Mouse (Mus musculus) CH12.LX (cell line): ENCODE data around the gene Lrrc8b. TPM values are rescaled to one million over a fixed set of nuclear protein-coding genes. Genes with fewer than 3 reads are reported as not detected.

Experiments used
- DNase-seq: peaks from one replicate; pipeline ENCODE4 v3.0.0-alpha.2; 2013; ENCODE audit errors: extremely low read depth
- H3K27ac ChIP-seq: 2 replicates; pipeline ENCODE4 v1.5.1; 2012; ENCODE audit warnings: low read depth, mild to moderate bottlenecking, control low read depth, moderate library complexity; ENCODE audit not compliant: insufficient read depth
- H3K27me3 ChIP-seq: replicated peaks from 2 replicates; pipeline ENCODE3; 2012; ENCODE audit warnings: inconsistent platforms
- H3K36me3 ChIP-seq, 2 experiments: replicated peaks in 1 of 2; 2 replicates each; pipeline versions ENCODE3 to v1.6.1; 2012; ENCODE audit warnings: inconsistent platforms in 1 of 2, low read length in 1 of 2, mild to moderate bottlenecking in 1 of 2, mixed read lengths in 1 of 2, moderate library complexity in 1 of 2; ENCODE audit not compliant: control insufficient read depth in 1 of 2, insufficient read depth in 1 of 2
- H3K4me1 ChIP-seq, 2 experiments: 2 replicates each; pipeline ENCODE4 v1.6.1; 2012; ENCODE audit warnings: inconsistent platforms in 1 of 2, moderate library complexity in 1 of 2; ENCODE audit not compliant: insufficient read depth in 2 of 2, control insufficient read depth in 1 of 2
- H3K4me2 ChIP-seq: 2 replicates; pipeline ENCODE4 v1.6.1; 2012; ENCODE audit warnings: low read depth, mild to moderate bottlenecking, control low read depth; ENCODE audit not compliant: poor library complexity, insufficient read depth, severe bottlenecking
- H3K4me3 ChIP-seq, 3 experiments: fragments of 150-350 bp in 1 of 3; sonication (generic) in 1 of 3; replicated peaks in 1 of 3; 2 replicates each; pipeline versions ENCODE3 to v1.5.1; 2011 to 2012; ENCODE audit warnings: low read depth in 2 of 3, low read length in 2 of 3, mild to moderate bottlenecking in 2 of 3, moderate library complexity in 2 of 3, control low read depth in 1 of 3, improper control_type of control experiment in 1 of 3, inconsistent platforms in 1 of 3, mixed read lengths in 1 of 3; ENCODE audit not compliant: poor library complexity in 1 of 3
- H3K79me2 ChIP-seq: replicated peaks from 2 replicates; pipeline ENCODE4 v1.6.1; 2012; ENCODE audit warnings: mild to moderate bottlenecking, moderate library complexity; ENCODE audit not compliant: control insufficient read depth, poor library complexity, insufficient read depth, severe bottlenecking; ENCODE audit errors: extremely low read depth
- H3K9ac ChIP-seq: 2 replicates; pipeline ENCODE4 v1.6.1; 2012; ENCODE audit warnings: low read depth, mild to moderate bottlenecking, control low read depth, moderate library complexity; ENCODE audit not compliant: insufficient read depth
- H3K9me3 ChIP-seq: replicated peaks from 2 replicates; pipeline ENCODE3; 2012; ENCODE audit warnings: low read length, inconsistent platforms, mixed read lengths
- BHLHE40 ChIP-seq: IDR thresholded peaks from 2 replicates; pipeline ENCODE4 v1.6.1; 2011; ENCODE audit warnings: mild to moderate bottlenecking, low read depth, low read length, improper control_type of control experiment
- CTCF ChIP-seq, 2 experiments: IDR thresholded peaks in 1 of 2; conservative IDR thresholded peaks in 1 of 2; 2 replicates each; pipeline ENCODE4 v1.5.1; 2011 to 2012; ENCODE audit warnings: low read depth in 2 of 2, low read length in 2 of 2, improper control_type of control experiment in 1 of 2, inconsistent platforms in 1 of 2, mild to moderate bottlenecking in 1 of 2, moderate library complexity in 1 of 2
- E2F4 ChIP-seq: IDR thresholded peaks from 2 replicates; pipeline ENCODE4 v1.6.1; 2011; ENCODE audit warnings: low read depth, low read length, improper control_type of control experiment; ENCODE audit not compliant: insufficient replicate concordance
- ELF1 ChIP-seq: IDR thresholded peaks from 2 replicates; pipeline ENCODE4 v1.6.1; 2014; ENCODE audit warnings: low read depth, mild to moderate bottlenecking, inconsistent platforms, low read length, improper control_type of control experiment
- IRF4 ChIP-seq: IDR thresholded peaks from 2 replicates; pipeline ENCODE4 v1.6.1; 2014; ENCODE audit warnings: low read depth, mild to moderate bottlenecking, inconsistent platforms, low read length, improper control_type of control experiment
- JUN ChIP-seq: IDR thresholded peaks from 2 replicates; pipeline ENCODE4 v1.6.1; 2011; ENCODE audit warnings: low read depth, mild to moderate bottlenecking, low read length, improper control_type of control experiment, moderate library complexity; ENCODE audit not compliant: insufficient read depth
- JUND ChIP-seq: conservative IDR thresholded peaks from 2 replicates; pipeline ENCODE4 v1.6.1; 2011; ENCODE audit warnings: low read depth, low read length, improper control_type of control experiment
- KAT2A ChIP-seq: IDR thresholded peaks from 2 replicates; pipeline ENCODE4 v1.6.1; 2012; ENCODE audit warnings: low read length, improper control_type of control experiment, inconsistent platforms; ENCODE audit not compliant: insufficient replicate concordance
- MAZ ChIP-seq: IDR thresholded peaks from 2 replicates; pipeline ENCODE4 v1.6.1; 2012; ENCODE audit warnings: low read depth, mild to moderate bottlenecking, inconsistent platforms, low read length, improper control_type of control experiment, moderate library complexity
- MEF2A ChIP-seq: IDR thresholded peaks from 2 replicates; pipeline ENCODE4 v1.6.1; 2014; ENCODE audit warnings: low read depth, mild to moderate bottlenecking, inconsistent platforms, low read length, improper control_type of control experiment, borderline replicate concordance
- MXI1 ChIP-seq: IDR thresholded peaks from 2 replicates; pipeline ENCODE4 v1.6.1; 2011; ENCODE audit warnings: mild to moderate bottlenecking, low read depth, low read length, improper control_type of control experiment
- NELFE ChIP-seq: IDR thresholded peaks from 2 replicates; pipeline ENCODE4 v1.6.1; 2011; ENCODE audit warnings: low read depth, low read length, improper control_type of control experiment
- NRF1 ChIP-seq: IDR thresholded peaks from 2 replicates; pipeline ENCODE4 v1.6.1; 2014; ENCODE audit warnings: low read depth, mild to moderate bottlenecking, inconsistent platforms, low read length, improper control_type of control experiment, moderate library complexity
- POLR2A ChIP-seq: IDR thresholded peaks from 2 replicates; pipeline ENCODE4 v1.6.1; 2011; ENCODE audit warnings: low read depth, mild to moderate bottlenecking, improper control_type of control experiment, low read length
- RAD21 ChIP-seq: IDR thresholded peaks from 2 replicates; pipeline ENCODE4 v1.6.1; 2011; ENCODE audit warnings: low read depth, mild to moderate bottlenecking, low read length, improper control_type of control experiment, moderate library complexity
- SIN3A ChIP-seq: IDR thresholded peaks from 2 replicates; pipeline ENCODE4 v1.6.1; 2012; ENCODE audit warnings: low read length, improper control_type of control experiment, inconsistent platforms
- SMC3 ChIP-seq: IDR thresholded peaks from 2 replicates; pipeline ENCODE4 v1.6.1; 2011; ENCODE audit warnings: low read depth, low read length, improper control_type of control experiment
- TBP ChIP-seq: conservative IDR thresholded peaks from 2 replicates; pipeline ENCODE4 v1.6.1; 2011; ENCODE audit warnings: low read depth, low read length, improper control_type of control experiment
- TCF12 ChIP-seq: IDR thresholded peaks from 2 replicates; pipeline ENCODE4 v1.6.1; 2014; ENCODE audit warnings: low read depth, mild to moderate bottlenecking, inconsistent platforms, low read length, improper control_type of control experiment
- UBTF ChIP-seq: IDR thresholded peaks from 2 replicates; pipeline ENCODE4 v1.6.1; 2012; ENCODE audit warnings: low read depth, mild to moderate bottlenecking, inconsistent platforms, low read length, improper control_type of control experiment, moderate library complexity
- ZC3H11A ChIP-seq: IDR thresholded peaks from 2 replicates; pipeline ENCODE4 v1.6.1; 2012; ENCODE audit warnings: low read depth, mild to moderate bottlenecking, inconsistent platforms, low read length, improper control_type of control experiment
- ZKSCAN1 ChIP-seq: IDR thresholded peaks from 2 replicates; pipeline ENCODE4 v1.6.1; 2012; ENCODE audit warnings: low read depth, inconsistent platforms, low read length, improper control_type of control experiment, borderline replicate concordance
- ZMIZ1 ChIP-seq: IDR thresholded peaks from 2 replicates; pipeline ENCODE4 v1.6.1; 2012; ENCODE audit warnings: low read depth, mild to moderate bottlenecking, inconsistent platforms, low read length, improper control_type of control experiment
- dilution Hi-C: fragments of 300-500 bp; cut with MboI; formaldehyde crosslinking; loops from 2 replicates; pipeline ENCODE4 v1.14.3; 2020; ENCODE audit warnings: low sequenced_read_pairs; ENCODE audit not compliant: extremely low pct_unique_long_range_greater_than_20kb, extremely low pct_ligation_motif_present
- in situ Hi-C: fragments of 300-500 bp; cut with MboI; formaldehyde crosslinking; loops from 3 replicates; pipeline ENCODE4 v1.14.3; 2019; ENCODE audit warnings: low sequenced_read_pairs, low pct_ligation_motif_present, low pct_unique_long_range_greater_than_20kb, mixed read lengths
- polyA plus RNA-seq: library from polyadenylated mRNA; unstranded; fragments of >175 nt; gene quantifications from 2 replicates; pipeline ENCODE4 v1.2.1, GENCODE M21; 2012; ENCODE audit warnings: low read depth; ENCODE audit not compliant: insufficient read length
- total RNA-seq, 2 experiments: library from RNA; depleted of rRNA; stranded (reverse); fragments of 300-350 nt in 1 of 2; fragments of >200 nt in 1 of 2; gene quantifications; 2 replicates each; pipeline ENCODE4 v1.2.3; 2012 to 2014

Gene Lrrc8b
- total and polyA plus RNA-seq, 3 experiments, result 0.21 to 0.40 (median 0.40) TPM

GRCm38 (mm10) chr5:105491389-105491788 lies 75.8 kb downstream of the Lrrc8b start:
- Histone ChIP-seq H3K4me3 (no peak overlapping the region), H3K79me2 (no peaks in the 10 kb centered on the region), H3K4me2 (no peak overlapping the region; the same call in 1 of the 2 replicates), H3K9ac (no peak overlapping the region), H3K9me3 (no peaks in the 10 kb centered on the region), H3K4me1 (peaks cover 0 to 20% of the 10 kb centered on the region in 2 experiments; a peak in 3 of 4 replicates), H3K27me3 (no peaks in the 10 kb centered on the region), H3K36me3 (no peaks in the 10 kb centered on the region)
- dilution Hi-C loops, result no loop called here
- in situ Hi-C loops, result no loop called here
- TF ChIP-seq CTCF (conservative IDR thresholded peaks at IDR 0.05 in 1 of 2, IDR thresholded peaks at IDR 0.05 in 1 of 2; ENCODE audit: low read depth in 2 of 2, low read length in 2 of 2), result peak in 1 of 2 experiments; percentile 74; a peak in 2 of 4 replicates
- no peak for TF ChIP-seq BHLHE40
- peak; percentile 80 for TF ChIP-seq SMC3
- TF ChIP-seq RAD21, result peak; percentile 55
- 0 out of 2 replicates have a peak, but pooled peaks have one; percentile 14 for TF ChIP-seq ZC3H11A
- TF ChIP-seq, all 38 proteins: peak for 4
- no peak overlapping the region for H3K27ac ChIP-seq
- DNase-seq, result no peak

- TF ChIP-seq SMC3, result peak; percentile 93
- no peak for TF ChIP-seq MXI1
- no peak for TF ChIP-seq IRF4
- TF ChIP-seq NRF1, result 0 out of 2 replicates have a peak, but pooled peaks have one; percentile 24
- no peak for TF ChIP-seq ELF1
- no peak for TF ChIP-seq POLR2A
- no peak for TF ChIP-seq ZKSCAN1
- TF ChIP-seq TBP, result no peak
- no peak for TF ChIP-seq SIN3A
- TF ChIP-seq JUN, result no peak
- no peak for TF ChIP-seq ZMIZ1
- peak; percentile 85 for TF ChIP-seq RAD21
- no peak for TF ChIP-seq UBTF
- peak; percentile 46 to 90 for TF ChIP-seq CTCF (conservative IDR thresholded peaks at IDR 0.05 in 1 of 2, IDR thresholded peaks at IDR 0.05 in 1 of 2; ENCODE audit: low read depth in 2 of 2, low read length in 2 of 2)
- peak; percentile 83 for TF ChIP-seq ZC3H11A
- peak; percentile 44; the same call in 1 of the 2 replicates for TF ChIP-seq NELFE
- TF ChIP-seq BHLHE40, result no peak
- TF ChIP-seq E2F4, result no peak
- 0 out of 2 replicates have a peak, but pooled peaks have one; percentile 11 for TF ChIP-seq JUND
- no peak for TF ChIP-seq KAT2A
- no peak for TF ChIP-seq MEF2A
- 0 out of 2 replicates have a peak, but pooled peaks have one; percentile 28 for TF ChIP-seq TCF12
- no peak for TF ChIP-seq MAZ
- in situ Hi-C loops (no loop called here), dilution Hi-C loops (no loop called here)
- H3K79me2 ChIP-seq, result no peaks in the 10 kb centered on the region
- no peaks in the 10 kb centered on the region for H3K9me3 ChIP-seq
- H3K4me3 ChIP-seq, result no peak overlapping the region
- H3K4me1 ChIP-seq, result peaks cover 0 to 24% of the 10 kb centered on the region in 2 experiments; a peak in 3 of 4 replicates
- H3K27ac ChIP-seq, result no peak overlapping the region
- DNase-seq, result peak; percentile 60
- H3K9ac ChIP-seq, result no peak overlapping the region
- peak overlapping the region; percentile 30; the same call in 1 of the 2 replicates for H3K4me2 ChIP-seq
- H3K36me3 ChIP-seq, result no peaks in the 10 kb centered on the region
- peaks cover 3% of the 10 kb centered on the region for H3K27me3 ChIP-seq
These were observed 77.0 kb downstream of the Lrrc8b start for GRCm38 (mm10) chr5:105492367-105493246.
